Mouse (Mus musculus) E14TG2a.4 (cell line): ENCODE data around the gene Tmem198.

Experiments used
- CTCF ChIP-seq: conservative IDR thresholded peaks from 2 replicates; pipeline ENCODE4 v1.5.1; 2014; ENCODE audit warnings: low read length
- NANOG ChIP-seq: IDR thresholded peaks from 2 replicates; pipeline ENCODE4 v1.6.1; 2014; ENCODE audit warnings: borderline replicate concordance, low read length, mixed read lengths
- POU5F1 ChIP-seq: IDR thresholded peaks from 2 replicates; pipeline ENCODE4 v1.6.1; 2014; ENCODE audit warnings: low read length, borderline replicate concordance

- TF ChIP-seq CTCF (no peak), POU5F1 (no peak), NANOG (no peak)
Observed at GRCm38 (mm10) chr1:75444208-75444607, 35.1 kb upstream of the Tmem198 start.
